In genomic region chr3:9454556-9455330, GRCm38 (mm10) we compare ENCODE assay signal across 15 mouse cellular contexts.
DNase-seq lines count a peak whose midpoint lies in the region; ATAC-seq lines count a peak whose summit lies in the region.
"Had no signal": no experiment of that assay in that cellular context is flagged by ENCODE, and none has a peak within 500 bp of the region (broad histone marks: within the 10 kb centered on the region; RNA-seq: fewer than 3 reads in every experiment).

No protein-coding gene starts in this region.

- peak; percentile 46 to 60 for DNase-seq in frontal cortex, adult 2 months (ENCODE audit: extremely low spot score in 1 of 2, low spot score in 1 of 2)
- DNase-seq in frontal cortex, postnatal 10 days (ENCODE audit: low spot score in 2 of 2), result no peak
- DNase-seq in layer of hippocampus, adult 9-11 months, result peak; percentile 30
- DNase-seq in layer of hippocampus, postnatal 25 days (ENCODE audit: extremely low spot score in 1 of 2, low spot score in 1 of 2), result no peak
- peak; percentile 53 for DNase-seq in right cerebral cortex, adult 18-20 months
- DNase-seq in right cerebral cortex, postnatal 10 days (ENCODE audit: low spot score in 2 of 2), result no peak
- DNase-seq in natural killer cell, adult 2 months (ENCODE audit: low spot score in 2 of 2), result peak; percentile 29 to 57
- DNase-seq: cerebellum, adult 9-10 months; heart, postnatal 14 days; kidney, postnatal 4 days; lung, postnatal 10 days had no signal

- no peaks in the 10 kb centered on the region for H3K9me3 ChIP-seq in intestine, embryonic 15.5 days
- H3K9me3 ChIP-seq: forebrain, embryonic 10.5 days; limb, embryonic 12.5 days had no signal

- H3K4me1 ChIP-seq in intestine, embryonic 15.5 days (replicated peaks), result no peaks in the 10 kb centered on the region
- H3K4me1 ChIP-seq: limb, embryonic 12.5 days had no signal

- H3K27me3 ChIP-seq in intestine, embryonic 15.5 days (replicated peaks), result no peaks in the 10 kb centered on the region
- H3K27me3 ChIP-seq: limb, embryonic 12.5 days had no signal

- H3K4me3 ChIP-seq in intestine, embryonic 15.5 days (replicated peaks), result no peak overlapping the region
- H3K4me3 ChIP-seq: forebrain, embryonic 10.5 days; limb, embryonic 12.5 days had no signal

- 78% methylated on average over 8 of the region's 8 CpGs for WGBS in intestine, embryonic 15.5 days

- no peak overlapping the region for H3K4me2 ChIP-seq in intestine, embryonic 15.5 days (replicated peaks)
- H3K4me2 ChIP-seq: limb, embryonic 12.5 days had no signal

- no peak for ATAC-seq in intestine, embryonic 15.5 days
- ATAC-seq: intestine, embryonic 16.5 days had no signal

- H3K36me3 ChIP-seq in intestine, embryonic 15.5 days, result 0 out of 2 replicates have a peak, but pooled peaks cover under 1% of the 10 kb centered on the region

- H3K27ac ChIP-seq in intestine, embryonic 15.5 days, result no peak overlapping the region
- H3K27ac ChIP-seq: forebrain, embryonic 10.5 days; limb, embryonic 12.5 days had no signal

- no peak overlapping the region for H3K9ac ChIP-seq in intestine, embryonic 15.5 days
- H3K9ac ChIP-seq: limb, embryonic 12.5 days had no signal

Comparison
In these comparisons a context has a peak if more than half of its experiments do, and no peak if none do; other contexts are left out.
1. DNase-seq: peak in frontal cortex, adult 2 months (2 of 2), layer of hippocampus, adult 9-11 months (single experiment), right cerebral cortex, adult 18-20 months (single experiment) and natural killer cell, adult 2 months (2 of 2); none in frontal cortex, postnatal 10 days (0 of 2), layer of hippocampus, postnatal 25 days (0 of 2) and right cerebral cortex, postnatal 10 days (0 of 2).